Mouse (Mus musculus): ENCODE measurements around the gene Kif26b.

The Kif26b gene

GRCm38 (mm10) chr1:178542415-178542814, 13.5 kb downstream of the Kif26b start:
- DNase-seq = no peak

- DNase-seq = no peak
Observed at GRCm38 (mm10) chr1:178542990-178543944, 14.3 kb downstream of the Kif26b start.

GRCm38 (mm10) chr1:178544585-178544984, 15.7 kb downstream of the Kif26b start:
- DNase-seq = peak; percentile 1

GRCm38 (mm10) chr1:178549576-178549975, 20.7 kb downstream of the Kif26b start:
- no peak for DNase-seq

- no peak for DNase-seq
Observed at GRCm38 (mm10) chr1:178550477-178551047, 21.6 kb downstream of the Kif26b start.

GRCm38 (mm10) chr1:178552278-178552897, 23.5 kb downstream of the Kif26b start:
- no peak for DNase-seq

- no peak for DNase-seq
Observed at GRCm38 (mm10) chr1:178552898-178553284, 24.0 kb downstream of the Kif26b start.

GRCm38 (mm10) chr1:178556226-178556625, 27.3 kb downstream of the Kif26b start:
- DNase-seq = no peak

GRCm38 (mm10) chr1:178560043-178560442, 31.1 kb downstream of the Kif26b start:
- DNase-seq = no peak

- no peak for DNase-seq
Observed at GRCm38 (mm10) chr1:178563834-178564233, 34.9 kb downstream of the Kif26b start.

- no peak for DNase-seq
Observed at GRCm38 (mm10) chr1:178564800-178565199, 35.9 kb downstream of the Kif26b start.

- DNase-seq = no peak
Observed at GRCm38 (mm10) chr1:178568551-178569545, 39.9 kb downstream of the Kif26b start.

- DNase-seq = no peak
Observed at GRCm38 (mm10) chr1:178571009-178571408, 42.1 kb downstream of the Kif26b start.

- DNase-seq = no peak
Observed at GRCm38 (mm10) chr1:178571885-178572444, 43.0 kb downstream of the Kif26b start.

GRCm38 (mm10) chr1:178573406-178574032, 44.6 kb downstream of the Kif26b start:
- DNase-seq = no peak

GRCm38 (mm10) chr1:178575706-178576105, 46.8 kb downstream of the Kif26b start:
- DNase-seq = no peak

GRCm38 (mm10) chr1:178576926-178577325, 48.0 kb downstream of the Kif26b start:
- DNase-seq = no peak

GRCm38 (mm10) chr1:178585366-178586020, 56.6 kb downstream of the Kif26b start:
- no peak for DNase-seq

- DNase-seq = peak; percentile 3
Observed at GRCm38 (mm10) chr1:178590229-178591171, 61.6 kb downstream of the Kif26b start.

GRCm38 (mm10) chr1:178597113-178597512, 68.2 kb downstream of the Kif26b start:
- DNase-seq = no peak

All from thymus, postnatal 25 days (tissue).